Mouse (Mus musculus) urinary bladder, adult 18-20 months (tissue): ENCODE data around the gene Acrbp.
"Not testable (repeated sequence)": the region's sequence is repeated elsewhere in the genome, so short reads cannot be mapped to it uniquely, and the experiment has no call there.

Experiments used
- DNase-seq, 2 experiments: peaks; one replicate each; pipeline ENCODE4 v3.0.0; 2022; ENCODE audit warnings: low spot score in 2 of 2, mixed read lengths in 2 of 2

Gene Acrbp

DNA sequence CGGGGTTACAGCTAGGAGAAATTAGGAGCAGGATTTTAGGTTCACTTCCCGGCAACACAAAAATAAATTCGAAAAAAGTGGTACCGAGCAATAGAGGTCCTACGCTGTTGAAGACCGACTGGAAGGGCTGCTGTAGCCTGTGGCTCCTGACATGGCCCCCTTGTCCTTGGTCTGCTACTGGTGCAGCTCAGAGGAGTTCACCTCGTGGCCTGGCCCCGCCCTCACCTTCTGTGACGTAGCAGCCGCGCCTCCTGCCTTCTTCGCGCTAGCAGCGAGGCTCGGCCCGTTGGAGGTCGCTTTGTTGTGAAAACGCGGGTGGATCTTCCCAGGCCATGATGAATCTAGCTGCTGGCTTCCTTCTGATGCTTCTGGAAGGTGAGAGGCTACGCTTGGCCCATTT, at the start of gene Acrbp:
Acrbp (plus strand) TSS at position 12 of the 400 bp plus-strand sequence.
- no peak for DNase-seq

DNA sequence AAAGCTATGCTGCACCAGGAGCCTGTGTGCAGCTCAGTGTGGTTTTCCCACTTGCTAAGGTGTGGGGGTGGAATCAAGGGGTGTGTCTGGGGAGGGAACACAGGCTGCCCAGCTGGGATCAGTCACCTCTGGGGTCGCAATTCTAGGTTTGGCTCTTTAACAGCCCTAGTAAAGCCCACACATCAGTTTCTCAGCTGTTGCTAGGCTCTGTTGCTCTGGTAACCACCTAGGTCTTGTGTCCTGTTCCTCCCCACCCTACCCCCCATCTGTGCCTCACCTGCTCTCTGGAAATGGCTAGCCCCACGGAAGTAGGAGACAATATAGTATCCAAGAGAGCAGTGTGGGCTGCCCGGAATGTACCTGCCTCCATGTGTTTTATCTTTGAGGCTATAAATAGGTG, 45.8 kb upstream of the Acrbp start:
- no peak for DNase-seq

- DNase-seq = no peak
Observed at GRCm38 (mm10) chr6:125005086-125005485, 44.4 kb upstream of the Acrbp start.

DNA sequence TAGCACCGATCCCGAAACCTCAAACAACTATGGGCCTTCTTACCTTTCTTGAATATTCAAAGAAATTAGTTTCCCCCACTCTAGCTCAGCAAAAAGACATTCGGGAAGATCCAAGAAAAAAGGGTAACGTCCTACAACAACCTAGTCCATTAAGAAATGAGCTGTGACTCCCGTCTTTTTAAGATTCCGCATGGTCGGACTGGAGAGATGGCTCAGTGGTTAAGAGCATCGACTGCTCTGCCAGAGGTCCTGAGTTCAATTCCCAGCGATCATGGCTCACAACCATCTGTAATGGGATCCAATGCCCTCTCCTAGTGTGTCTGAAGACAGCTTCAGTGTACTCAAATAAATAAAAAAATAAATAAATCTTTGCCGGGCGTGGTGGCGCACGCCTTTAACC, 41.4 kb upstream of the Acrbp start:
- no peak for DNase-seq

DNA sequence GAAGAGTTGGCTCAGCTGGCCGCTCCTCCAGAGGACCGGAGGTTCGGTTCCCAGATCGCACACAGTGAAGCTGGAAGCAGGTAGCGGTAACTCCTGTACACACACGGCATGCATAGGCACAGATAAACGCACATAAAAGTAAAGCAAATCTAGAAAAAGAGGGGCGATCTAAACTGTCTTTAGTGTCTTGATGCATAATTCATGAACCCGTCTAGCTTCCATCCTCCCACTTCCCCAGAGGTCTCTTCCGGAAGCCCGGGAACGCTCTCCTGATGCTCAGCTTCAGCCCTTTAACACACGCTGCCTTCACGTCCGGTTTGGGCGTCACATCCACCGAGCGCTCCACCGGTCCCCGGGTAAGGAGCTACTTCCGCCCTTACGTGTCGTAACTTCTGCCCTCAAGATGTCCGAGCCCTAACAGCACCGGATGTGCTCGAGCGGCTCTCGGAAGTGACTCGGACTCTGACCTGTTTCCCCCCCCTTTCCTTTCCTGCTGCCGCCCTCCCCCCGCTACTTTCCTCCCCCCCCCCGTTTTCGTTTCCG, 40.8 kb upstream of the Acrbp start:
- peak; percentile 87 to 98 for DNase-seq

- DNase-seq = no peak
Observed at GRCm38 (mm10) chr6:125009129-125009180, 40.5 kb upstream of the Acrbp start, which contains the start of gene Zfp384. TSS of gene Zfp384 (plus strand) at chr6:125009145.

DNA sequence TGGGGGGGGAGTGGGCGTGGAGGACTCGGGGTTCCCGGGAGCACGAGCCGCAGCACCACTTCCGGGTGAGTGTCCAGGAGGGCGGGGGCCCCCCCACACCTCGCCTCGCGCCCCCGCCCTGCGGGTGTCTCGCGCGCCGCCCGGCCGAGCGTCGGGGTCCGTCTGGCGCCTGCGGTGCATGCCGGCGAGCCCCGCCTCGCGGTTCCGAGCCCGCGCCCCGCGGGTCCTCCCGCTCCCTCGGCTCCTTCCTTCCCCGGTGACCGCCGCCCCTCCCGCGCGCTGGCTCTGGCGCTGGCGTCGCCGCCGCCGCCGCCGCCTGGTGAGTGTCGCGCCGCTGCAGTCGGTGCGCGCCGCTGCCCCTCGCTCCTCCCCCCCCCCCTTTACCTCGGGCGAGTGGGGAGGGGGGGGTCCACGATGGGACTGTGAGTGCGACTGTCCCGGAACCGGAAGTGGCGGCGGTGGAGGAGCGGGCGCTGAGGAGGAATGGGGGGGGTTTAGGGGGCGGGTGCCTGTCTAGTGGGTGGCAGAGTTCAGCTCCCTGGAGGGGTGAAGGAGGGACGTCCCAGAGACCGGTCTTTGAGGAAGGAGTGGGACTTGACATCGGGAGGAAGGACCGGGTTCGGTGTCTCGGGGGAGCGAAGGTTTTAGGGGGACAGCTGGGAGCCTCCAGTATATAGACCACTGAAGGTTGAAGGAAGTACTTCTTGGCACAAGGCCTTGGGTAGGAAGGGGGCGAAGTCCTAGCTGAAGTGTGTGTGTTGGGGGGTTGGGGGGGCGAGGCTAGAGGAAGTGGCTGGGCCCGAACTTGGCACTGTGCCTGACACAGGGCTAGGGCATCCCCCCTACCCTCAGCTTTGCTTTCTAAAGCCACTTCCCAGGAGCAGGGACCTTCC, 40.1 kb upstream of the Acrbp start:
- DNase-seq = peak; percentile 59 to 69

GRCm38 (mm10) chr6:125017682-125018081, 31.8 kb upstream of the Acrbp start:
- no peak for DNase-seq

- not testable (repeated sequence) for DNase-seq
Observed at GRCm38 (mm10) chr6:125030532-125030931, 19.0 kb upstream of the Acrbp start.

GRCm38 (mm10) chr6:125031604-125032003, 17.9 kb upstream of the Acrbp start:
- DNase-seq = no peak

GRCm38 (mm10) chr6:125038666-125039065, 10.8 kb upstream of the Acrbp start:
- DNase-seq = no peak

DNA sequence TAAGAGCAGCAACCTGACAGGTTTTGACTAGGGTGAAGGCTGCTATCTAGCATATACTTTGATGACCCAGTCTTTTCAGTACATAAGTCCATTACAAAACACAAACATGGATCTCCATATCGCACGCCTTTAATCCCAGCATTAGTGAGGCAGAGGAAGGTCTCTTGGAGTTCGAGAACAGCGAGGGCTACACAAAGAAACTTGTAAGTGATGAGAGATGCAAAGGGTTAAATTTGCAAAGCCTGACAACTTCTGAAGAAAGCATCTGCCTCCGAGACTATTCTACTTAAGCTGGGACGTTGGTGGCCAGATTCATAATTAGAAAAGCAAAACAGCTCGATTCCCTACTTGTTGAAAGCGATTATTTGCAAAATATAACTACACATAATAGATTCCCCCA, 10.4 kb upstream of the Acrbp start:
- DNase-seq = no peak

GRCm38 (mm10) chr6:125039533-125040153, 9.8 kb upstream of the Acrbp start, which contains the start of gene Ing4:
TSS of gene Ing4 (plus strand) at chr6:125039760.
- DNase-seq = peak; percentile 67 to 87

GRCm38 (mm10) chr6:125040221-125040620, 9.3 kb upstream of the Acrbp start:
- DNase-seq = no peak

- peak in 1 of 2 experiments; percentile 22 for DNase-seq
Observed at GRCm38 (mm10) chr6:125041047-125041446, 8.4 kb upstream of the Acrbp start.

- DNase-seq = no peak
Observed at GRCm38 (mm10) chr6:125042081-125042480, 7.4 kb upstream of the Acrbp start.

- DNase-seq = peak in 1 of 2 experiments; percentile 59
Observed at GRCm38 (mm10) chr6:125046691-125047090, 2.8 kb upstream of the Acrbp start.

- DNase-seq = no peak
Observed at GRCm38 (mm10) chr6:125051237-125051636, 1.7 kb downstream of the Acrbp start.

DNA sequence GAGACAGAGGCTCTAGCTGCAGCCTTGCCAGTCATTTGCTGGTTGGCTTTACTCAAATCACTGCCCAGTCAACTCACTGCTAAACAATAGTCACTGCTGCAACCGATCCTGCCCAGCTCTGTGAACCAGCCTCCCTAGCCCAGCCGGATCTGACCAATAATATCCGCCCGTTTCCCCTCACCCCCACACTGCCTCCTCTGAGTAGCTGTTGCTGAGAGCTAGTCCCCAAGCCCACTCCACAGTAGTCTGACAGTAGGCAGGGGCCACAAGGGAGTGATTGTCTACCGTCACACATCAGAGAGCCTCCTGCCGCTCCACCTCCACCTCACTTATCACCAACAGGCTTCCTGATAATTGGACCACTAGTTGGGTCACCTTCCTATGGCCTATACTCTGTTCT, 12.0 kb downstream of the Acrbp start:
- no peak for DNase-seq

DNA sequence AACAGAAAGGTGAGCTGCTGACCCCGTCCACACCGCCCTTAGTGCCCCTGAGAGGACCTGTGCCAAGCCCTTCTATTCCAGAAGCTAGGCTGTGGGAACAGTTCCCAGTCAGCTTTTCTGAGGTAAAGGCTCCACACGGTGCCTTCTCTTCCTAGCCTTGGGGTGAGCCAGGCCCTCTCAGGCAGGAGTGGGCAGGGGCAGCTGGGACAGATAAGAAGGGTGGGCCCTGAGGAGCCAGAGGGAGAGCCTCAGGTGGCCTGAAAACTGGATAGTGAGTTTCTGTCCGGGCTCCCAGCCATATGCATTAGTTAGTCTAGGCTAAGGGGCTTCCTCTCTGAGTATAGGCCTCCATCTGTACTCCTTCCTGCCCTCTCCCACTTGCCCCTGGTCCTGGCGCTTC, 13.0 kb downstream of the Acrbp start:
- DNase-seq = no peak

DNA sequence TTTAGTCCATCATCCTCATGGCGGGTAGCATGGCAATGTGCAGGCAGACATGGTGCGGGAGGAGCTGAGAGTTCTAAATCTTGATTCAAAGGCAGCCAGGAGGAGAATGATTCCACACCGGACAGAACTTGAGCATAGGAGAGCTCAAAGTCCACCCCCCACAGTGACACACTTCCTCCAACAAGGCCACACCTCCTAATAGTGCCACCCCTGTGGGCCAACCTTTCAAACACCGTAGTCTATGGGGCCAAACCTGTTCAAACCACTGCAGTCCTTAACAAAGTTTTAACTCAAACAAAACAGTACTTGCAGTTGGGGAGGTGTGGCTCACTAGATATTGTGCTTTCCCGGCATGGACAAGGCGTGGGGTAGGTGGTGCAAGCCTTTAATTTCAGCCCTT, 14.4 kb downstream of the Acrbp start:
- DNase-seq = no peak

GRCm38 (mm10) chr6:125065223-125065622, 15.7 kb downstream of the Acrbp start:
- not testable (repeated sequence) for DNase-seq

DNA sequence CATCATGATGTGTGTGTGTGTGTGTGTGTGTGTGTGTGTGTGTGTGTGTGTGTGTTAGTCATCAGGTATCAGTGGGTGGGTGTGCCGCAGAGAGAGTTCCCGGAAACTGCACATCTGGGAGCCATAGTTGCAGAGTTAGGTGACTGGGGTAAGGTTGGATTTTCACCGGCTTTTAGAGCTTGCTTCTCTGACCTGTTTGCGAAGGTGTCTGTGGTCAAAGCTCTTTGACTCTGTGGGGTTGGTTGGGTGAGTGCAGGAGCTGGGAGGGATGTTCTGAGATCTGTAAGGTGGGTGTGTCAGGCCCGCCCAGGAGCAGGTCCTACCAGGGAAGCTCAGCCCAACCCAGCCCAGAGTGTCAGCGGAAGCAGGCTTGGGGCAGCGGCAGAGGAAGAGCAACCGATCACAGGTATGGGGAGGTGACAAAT, 18.1 kb downstream of the Acrbp start, which contains the start of gene Lpar5:
Lpar5 (plus strand) TSS at position 350 of the 425 bp plus-strand sequence.
- DNase-seq = no peak
